Mouse (Mus musculus) lung, postnatal 25 days (tissue): Measurements from ENCODE around the gene Midn.
A peak's percentile ranks its signal among the peaks of the same experiment; 100 is the strongest.
"Not testable (repeated sequence)": the region's sequence is repeated elsewhere in the genome, so short reads cannot be mapped to it uniquely, and the experiment has no call there.

Experiments used
- DNase-seq: peaks from one replicate; pipeline ENCODE4 v3.0.0; 2022; ENCODE audit warnings: low spot score

Gene Midn

GRCm38 (mm10) chr10:80158307-80158986 lies 10.4 kb downstream of the Midn start:
- DNase-seq: peak; percentile 90

- peak; percentile 72 for DNase-seq
These were observed 11.0 kb downstream of the Midn start for GRCm38 (mm10) chr10:80159021-80159560.

DNA sequence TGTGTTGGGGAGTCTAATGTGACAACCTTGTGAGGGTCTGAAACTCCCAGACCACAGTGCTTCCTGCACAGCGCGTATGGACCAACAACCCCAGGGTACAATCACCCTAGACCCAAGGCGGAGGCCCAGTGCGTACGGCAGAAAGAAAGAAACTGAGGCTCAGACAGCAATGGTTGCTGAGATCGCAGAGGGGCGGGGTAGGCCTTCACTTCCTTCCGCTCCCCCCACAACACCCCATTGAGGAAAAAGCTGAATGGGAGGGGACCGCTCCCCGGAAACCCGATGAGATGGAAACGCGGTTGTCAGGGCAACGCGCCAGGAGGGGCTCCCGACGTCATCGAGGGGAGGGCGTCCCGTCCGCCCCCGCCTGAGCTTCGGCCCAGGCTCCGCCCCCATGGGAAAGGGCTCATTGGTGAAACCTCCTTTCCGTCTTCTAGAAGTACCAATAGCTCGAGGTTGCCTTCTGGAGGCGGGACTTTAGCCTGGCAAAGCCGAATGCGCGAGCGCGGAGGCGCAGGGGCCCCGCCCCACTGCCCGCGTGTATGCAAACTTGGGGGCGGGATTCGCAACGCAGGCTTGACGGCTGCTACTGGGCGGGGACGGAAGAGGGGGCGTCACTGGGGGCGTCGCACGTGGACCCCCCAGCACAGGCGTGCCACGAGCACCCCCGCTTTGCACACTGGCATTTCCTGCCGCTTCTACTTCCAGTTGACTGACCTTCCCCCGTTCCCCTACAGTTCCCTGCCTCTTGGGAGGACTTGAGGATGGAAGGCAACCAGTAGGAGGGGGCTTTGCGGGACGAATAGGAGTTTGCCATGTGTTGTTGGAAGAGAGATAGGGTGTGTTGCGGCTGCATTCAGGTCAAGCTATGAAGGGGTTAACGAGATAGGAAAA lies 11.7 kb downstream of the Midn start:
- peak; percentile 100 for DNase-seq

GRCm38 (mm10) chr10:80160455-80161371 lies 12.6 kb downstream of the Midn start:
- peak; percentile 89 for DNase-seq

GRCm38 (mm10) chr10:80161522-80162242 lies 13.6 kb downstream of the Midn start:
- no peak for DNase-seq

DNA sequence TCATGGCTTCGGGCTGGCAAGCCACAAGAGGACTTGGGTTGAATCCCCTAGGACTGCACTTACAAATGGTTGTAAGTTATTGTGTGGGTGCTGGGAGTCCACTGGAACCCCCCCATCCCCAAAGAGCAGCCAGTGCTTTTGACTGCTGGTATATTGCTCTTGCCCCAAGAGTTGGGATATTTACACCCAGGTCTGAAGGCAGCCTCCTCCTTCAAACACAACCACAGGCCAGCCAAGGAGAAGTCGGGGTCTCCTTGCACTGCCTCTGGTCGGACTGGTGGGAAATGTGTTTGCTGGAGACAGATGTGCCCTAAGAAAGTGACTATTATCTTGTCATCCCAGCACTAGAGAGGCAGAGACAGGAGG lies 14.2 kb downstream of the Midn start:
- no peak for DNase-seq

GRCm38 (mm10) chr10:80162716-80163299 lies 14.7 kb downstream of the Midn start:
- DNase-seq: no peak

GRCm38 (mm10) chr10:80163721-80164120 lies 15.6 kb downstream of the Midn start:
- no peak for DNase-seq

DNA sequence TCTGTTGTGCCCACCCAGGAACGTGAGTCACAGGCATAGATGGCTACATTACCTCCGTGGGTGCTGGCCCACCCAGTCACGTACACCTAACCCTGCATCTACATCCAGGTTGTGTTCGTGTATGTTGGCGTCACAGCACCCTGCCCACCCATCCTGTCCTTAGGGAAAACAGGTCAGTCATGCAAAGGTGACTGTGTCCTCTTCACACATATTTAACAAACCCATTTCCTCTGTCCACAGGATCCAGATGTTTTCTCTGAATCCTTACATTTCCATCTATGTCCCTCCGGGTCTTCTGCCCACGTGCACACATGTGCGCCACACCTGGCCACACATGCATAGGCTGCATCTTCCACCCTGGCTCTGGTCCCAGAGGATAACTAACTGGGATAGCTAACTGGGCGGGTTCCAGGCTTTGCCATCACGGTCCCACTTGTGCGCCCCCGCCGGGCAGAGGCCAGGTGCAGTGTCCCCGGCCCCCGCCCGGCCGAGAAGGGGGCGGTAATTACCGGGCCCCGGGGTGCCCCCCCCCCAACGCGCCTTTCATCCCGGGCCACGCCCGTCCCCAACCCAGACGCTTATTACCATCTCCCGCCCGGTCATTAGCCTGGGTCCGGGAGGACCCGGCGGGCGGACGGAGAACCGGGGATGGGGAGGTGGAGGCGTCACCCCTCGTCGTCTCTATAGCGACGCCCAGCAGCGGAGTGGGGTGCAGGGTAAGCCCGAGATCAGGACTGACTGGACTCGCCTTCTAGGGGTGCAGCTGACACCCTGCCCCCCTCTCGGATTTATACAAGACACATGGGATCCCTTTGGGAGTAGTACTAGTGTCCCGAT lies 16.3 kb downstream of the Midn start:
- no peak for DNase-seq

GRCm38 (mm10) chr10:80164998-80165344 lies 16.9 kb downstream of the Midn start:
- peak; percentile 99 for DNase-seq

- no peak for DNase-seq
These were observed 17.5 kb downstream of the Midn start, which contains the start of gene Cirbp for GRCm38 (mm10) chr10:80165392-80166128. Gene Cirbp (plus strand): TSS chr10:80165985.

DNA sequence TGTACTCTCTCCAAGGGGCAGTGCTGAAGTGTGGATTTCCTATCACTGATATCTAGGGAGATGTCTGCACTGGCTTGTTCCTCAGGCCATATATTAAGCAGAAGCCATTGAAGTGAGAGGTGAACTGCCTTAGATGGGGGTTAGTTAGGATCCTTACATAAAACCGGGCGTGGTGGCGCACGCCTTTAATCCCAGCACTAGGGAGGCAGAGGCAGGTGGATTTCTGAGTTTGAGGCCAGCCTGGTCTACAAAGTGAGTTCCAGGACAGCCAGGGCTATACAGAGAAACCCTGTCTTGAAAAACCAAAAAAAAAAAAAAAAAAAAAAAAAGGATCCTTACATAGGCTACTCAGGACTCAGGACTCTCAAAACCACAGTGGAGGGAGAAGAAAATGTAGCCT lies 18.1 kb downstream of the Midn start:
- DNase-seq: not testable (repeated sequence)

DNA sequence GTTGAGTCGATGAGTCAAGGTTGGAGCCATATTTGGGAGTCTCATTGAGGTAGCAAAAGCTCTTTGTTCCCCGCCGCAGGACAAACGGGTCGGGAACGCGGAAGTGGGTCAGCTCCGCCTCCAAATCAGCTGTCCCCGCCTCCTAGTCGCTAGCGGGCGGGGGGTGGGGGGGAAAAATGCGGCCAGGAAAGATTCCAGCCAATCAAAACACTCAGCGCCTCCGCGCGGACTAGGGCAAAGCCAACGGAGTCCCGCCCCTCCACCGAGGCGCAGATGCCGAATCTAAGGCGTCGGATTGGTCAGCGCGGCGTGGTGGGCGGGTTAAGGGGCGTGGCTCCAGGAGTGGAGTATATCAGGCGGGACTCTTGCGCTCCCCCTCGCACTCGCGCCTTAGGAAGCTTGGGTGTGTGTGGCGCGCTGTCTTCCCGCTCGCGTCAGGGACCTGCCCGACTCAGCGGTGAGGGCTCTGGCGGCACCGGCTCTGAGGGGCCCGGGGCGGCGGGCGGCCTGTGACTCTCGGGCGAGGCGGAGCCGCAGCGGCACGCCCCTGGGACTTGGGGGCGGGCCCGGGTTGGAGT lies 19.5 kb downstream of the Midn start:
- DNase-seq: peak; percentile 98

- DNase-seq: peak; percentile 93
These were observed 20.1 kb downstream of the Midn start for GRCm38 (mm10) chr10:80168038-80168661.

- DNase-seq: no peak
These were observed 21.0 kb downstream of the Midn start for GRCm38 (mm10) chr10:80169070-80169469.

GRCm38 (mm10) chr10:80169651-80170050 lies 21.6 kb downstream of the Midn start:
- no peak for DNase-seq

DNA sequence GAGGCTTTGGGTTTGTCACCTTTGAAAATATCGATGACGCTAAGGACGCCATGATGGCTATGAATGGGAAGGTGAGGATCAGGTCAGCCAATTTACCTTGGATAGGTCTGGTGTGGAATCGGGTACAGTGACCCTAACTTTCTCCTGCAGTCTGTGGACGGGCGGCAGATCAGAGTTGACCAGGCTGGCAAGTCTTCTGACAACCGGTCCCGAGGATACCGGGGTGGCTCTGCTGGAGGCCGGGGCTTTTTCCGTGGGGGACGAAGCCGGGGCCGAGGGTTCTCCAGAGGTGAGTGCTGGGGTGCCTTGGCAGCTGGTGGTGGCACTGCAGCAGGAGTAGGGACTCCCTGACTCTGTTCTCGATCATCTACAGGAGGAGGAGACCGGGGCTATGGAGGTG lies 22.0 kb downstream of the Midn start:
- no peak for DNase-seq

GRCm38 (mm10) chr10:80170601-80171021 lies 22.5 kb downstream of the Midn start:
- no peak for DNase-seq
